Mouse (Mus musculus) lung, postnatal 4 days (tissue): ENCODE measurements at regions not wholly inside any gene's neighbourhood (a gene's known extent, or its start where the extent isn't known, plus 50 kb on each side); places are given as distances from the start of the nearest gene placed in this dataset.
"Not testable (repeated sequence)": the region's sequence is repeated elsewhere in the genome, so short reads cannot be mapped to it uniquely, and the experiment has no call there.

Source experiments
- DNase-seq, 2 experiments: peaks; one replicate each; pipeline ENCODE4 v3.0.0; 2021

DNA sequence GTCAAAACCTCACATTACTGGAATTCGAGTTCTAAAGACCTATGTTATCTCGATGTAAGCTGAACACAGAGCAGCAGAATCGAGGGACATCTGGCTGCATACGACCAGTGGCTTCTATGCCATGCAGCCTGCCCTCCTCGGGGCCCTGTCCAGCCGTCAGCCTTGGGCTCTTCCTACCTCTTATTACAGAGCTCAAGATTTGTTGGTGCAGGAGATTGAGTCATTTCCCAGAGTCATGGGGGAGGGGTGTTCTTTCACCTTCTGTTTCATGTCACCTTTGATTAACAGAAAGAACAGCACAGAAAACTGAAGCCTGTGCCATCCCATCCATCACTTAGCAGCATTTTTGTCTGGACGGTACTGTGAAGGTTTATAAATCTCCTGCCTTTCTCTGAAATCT lies 52.1 kb downstream of the Sst start:
- DNase-seq, result no peak

- no peak for DNase-seq
Observed at GRCm38 (mm10) chr16:23838114-23838513, 52.6 kb downstream of the Sst start.

DNA sequence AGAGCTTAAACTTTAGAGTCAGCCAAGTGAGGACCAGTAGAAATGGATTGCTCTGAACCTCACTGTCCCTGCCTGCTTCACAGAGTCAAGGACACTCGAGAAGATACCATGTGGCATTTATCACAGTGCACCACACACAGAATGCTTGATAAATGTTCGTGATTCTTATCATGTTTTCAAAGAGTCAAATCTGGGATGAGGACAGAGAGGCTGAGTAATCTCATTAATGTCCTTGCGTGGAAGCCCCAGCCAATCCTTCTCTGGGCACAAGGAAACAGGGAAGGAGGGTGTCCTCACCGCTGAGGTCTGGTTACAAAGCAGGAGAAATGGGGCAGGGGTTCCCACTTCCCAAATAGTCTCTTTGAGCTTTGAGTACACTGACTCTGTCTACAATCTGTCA lies 55.8 kb downstream of the Sst start:
- DNase-seq, result no peak

- DNase-seq, result peak; percentile 8 to 25
Observed at GRCm38 (mm10) chr16:23833603-23834002, 57.2 kb downstream of the Sst start.

- DNase-seq, result no peak
Observed at GRCm38 (mm10) chr16:23833042-23833423, 57.7 kb downstream of the Sst start.

- no peak for DNase-seq
Observed at GRCm38 (mm10) chr16:23832393-23833041, 58.2 kb downstream of the Sst start.

DNA sequence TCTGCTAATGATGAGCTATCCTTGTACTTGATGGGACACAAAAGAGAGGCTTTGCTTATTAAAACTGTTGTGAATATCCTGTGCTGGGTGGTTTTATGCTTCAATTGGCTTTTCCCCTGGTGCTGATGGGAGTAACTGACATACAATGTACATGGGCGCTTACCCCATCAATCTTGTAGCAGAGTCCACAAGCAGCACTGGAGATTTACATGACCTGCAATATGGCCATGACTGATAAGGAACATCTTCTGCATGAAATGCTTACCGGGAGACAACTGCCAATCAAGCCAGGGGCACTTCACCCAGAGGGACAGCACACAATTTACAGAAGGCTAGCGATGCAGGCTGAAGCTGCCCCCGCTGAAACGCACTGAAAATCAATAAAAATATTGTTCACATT lies 65.1 kb downstream of the Sst start:
- DNase-seq, result no peak

DNA sequence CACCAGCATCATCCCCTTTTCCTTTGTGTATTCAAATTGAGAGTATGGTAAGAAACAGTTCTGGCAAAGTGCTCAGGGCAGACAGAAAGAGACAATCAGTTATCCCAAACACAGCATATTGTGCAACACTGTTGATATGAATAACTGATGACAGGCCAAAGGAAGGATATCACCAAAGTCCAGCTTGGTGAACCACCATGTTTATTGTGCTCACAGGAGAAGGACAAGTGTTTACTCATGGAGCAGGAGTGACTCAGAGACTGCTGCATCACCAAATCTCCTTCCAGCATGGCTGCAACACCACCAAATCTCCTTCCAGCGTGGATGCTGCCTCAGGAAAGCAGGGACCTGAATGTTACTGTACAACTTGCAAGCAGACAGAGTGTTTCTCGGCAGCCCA lies 105.5 kb downstream of the Sst start:
- no peak for DNase-seq

GRCm38 (mm10) chr16:23784021-23784897 lies 106.5 kb downstream of the Sst start:
- DNase-seq, result no peak

DNA sequence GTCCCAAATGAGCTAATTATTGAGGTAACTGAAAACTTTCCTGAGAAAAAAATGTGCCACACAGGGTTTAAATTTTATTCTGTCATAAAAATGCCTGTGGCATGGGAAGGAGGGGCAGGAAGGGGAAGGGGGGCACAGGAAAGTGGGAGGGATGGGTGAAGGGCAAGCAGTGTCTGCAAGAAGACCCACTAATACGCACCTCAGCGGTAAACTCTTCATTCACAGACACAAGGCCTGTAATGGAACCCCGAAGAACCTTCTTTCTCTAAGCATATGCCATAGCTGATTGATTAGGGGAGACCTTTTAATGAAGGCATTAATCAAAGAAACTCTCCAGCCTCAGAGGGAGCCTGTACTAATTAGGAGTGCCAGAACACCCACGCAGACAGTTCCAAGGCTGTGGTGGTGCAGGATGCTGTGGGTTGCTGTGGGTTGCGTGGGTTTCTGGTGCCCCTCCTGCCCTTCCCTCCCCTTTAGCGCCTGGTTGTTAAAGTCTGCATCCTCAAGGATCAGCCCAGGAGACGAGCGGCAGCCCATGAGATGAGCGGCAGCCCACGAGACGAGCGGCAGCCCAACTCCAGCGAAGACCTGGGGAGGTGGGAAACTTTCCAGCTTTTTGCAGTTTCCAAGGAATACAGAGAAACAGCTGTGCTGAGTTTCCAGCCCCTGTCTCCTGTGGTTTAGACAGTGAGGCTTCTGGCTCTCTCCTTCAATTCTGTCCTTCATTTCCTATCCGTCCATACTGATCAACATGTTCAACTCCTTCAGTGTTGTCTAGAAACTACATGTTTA lies 110.1 kb downstream of the Sst start:
- no peak for DNase-seq

GRCm38 (mm10) chr16:23777894-23778293 lies 112.9 kb downstream of the Sst start:
- DNase-seq, result no peak

GRCm38 (mm10) chr16:23777041-23777440 lies 113.7 kb downstream of the Sst start:
- DNase-seq, result no peak

GRCm38 (mm10) chr16:23776501-23776900 lies 114.3 kb downstream of the Sst start:
- DNase-seq, result no peak

- no peak for DNase-seq
Observed at GRCm38 (mm10) chr16:23758136-23758812, 132.5 kb downstream of the Sst start.

DNA sequence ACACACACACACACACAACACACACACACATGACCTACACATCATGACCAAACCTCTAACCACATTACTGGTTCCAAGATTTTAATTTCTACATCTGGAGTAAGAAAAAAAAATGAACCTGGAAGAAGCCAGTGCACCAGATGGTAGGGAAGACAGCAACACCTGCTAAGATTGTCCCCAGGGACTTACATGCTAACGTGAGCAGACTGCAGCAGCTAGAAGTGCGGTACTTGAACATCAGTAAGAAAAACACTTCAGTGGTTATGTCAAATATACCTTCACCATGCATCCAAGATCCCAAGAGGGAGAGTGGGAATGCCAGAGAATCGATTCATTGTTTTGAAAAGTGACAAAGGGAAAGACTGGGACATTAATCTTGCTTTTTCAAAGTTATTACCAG lies 153.7 kb downstream of the Sst start:
- DNase-seq, result no peak

- no peak for DNase-seq
Observed at GRCm38 (mm10) chr16:23735722-23736121, 155.0 kb downstream of the Sst start.

GRCm38 (mm10) chr16:23726562-23726961 lies 164.2 kb downstream of the Sst start:
- no peak for DNase-seq

GRCm38 (mm10) chr16:23721745-23722144 lies 169.0 kb downstream of the Sst start:
- DNase-seq, result no peak

GRCm38 (mm10) chr16:23701156-23701555 lies 180.5 kb upstream of the Masp1 start:
- DNase-seq, result no peak

GRCm38 (mm10) chr16:23694226-23694625 lies 173.6 kb upstream of the Masp1 start:
- not testable (repeated sequence) for DNase-seq

DNA sequence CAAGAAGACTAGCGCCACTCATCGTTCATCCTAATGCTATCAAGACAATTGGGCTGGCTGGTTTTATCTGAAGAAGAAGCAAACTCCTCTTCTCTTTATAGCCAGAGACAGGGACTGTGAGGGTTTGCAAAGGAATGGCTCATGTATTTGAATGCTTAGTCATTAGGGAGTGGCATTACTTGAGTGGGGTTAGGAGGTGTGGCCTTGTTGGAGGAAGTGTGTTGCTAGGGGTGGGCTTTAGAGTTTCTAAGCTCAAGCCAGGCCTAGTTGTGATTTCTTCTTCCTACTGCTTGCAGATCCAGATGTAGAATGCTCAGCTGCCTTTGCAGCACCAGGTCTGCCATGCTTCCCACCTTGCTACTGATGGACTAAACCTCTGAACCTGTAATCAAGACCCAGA lies 169.4 kb upstream of the Masp1 start:
- no peak for DNase-seq

DNA sequence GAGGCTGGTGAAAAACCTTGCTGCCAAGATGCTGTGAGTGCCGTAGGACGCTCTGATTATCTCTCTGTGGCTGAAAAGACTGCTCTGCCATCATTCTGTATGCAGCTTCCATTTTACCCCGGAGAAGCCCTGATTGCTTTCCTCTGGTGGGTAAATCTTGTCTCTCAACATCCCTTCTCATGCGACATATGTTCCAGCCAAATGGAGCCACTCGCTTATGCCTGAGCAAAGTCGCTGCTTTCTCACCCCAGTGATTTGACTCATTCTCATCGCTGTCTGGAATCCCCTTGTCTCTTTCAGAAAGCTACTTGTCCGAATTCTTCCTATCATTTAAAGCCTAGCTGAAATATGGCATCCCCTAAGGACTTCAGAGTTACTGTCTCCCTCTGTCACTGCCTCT lies 166.2 kb upstream of the Masp1 start:
- DNase-seq, result no peak

GRCm38 (mm10) chr16:23680434-23680833 lies 159.8 kb upstream of the Masp1 start:
- no peak for DNase-seq
